Mouse (Mus musculus) liver, postnatal 0 days (tissue): Measurements from ENCODE around the gene Cog3. TPM values are rescaled to one million over a fixed set of nuclear protein-coding genes. Genes with fewer than 3 reads are reported as not detected.

Source experiments
- ATAC-seq: fragments of 200-750 bp; cut with Nextera tagmentation; 2 replicates; pipeline ENCODE4 v1.8.0; 2017; ENCODE audit warnings: mild to moderate bottlenecking, moderate library complexity
- DNase-seq: peaks from one replicate; pipeline ENCODE4 v3.0.0-alpha.2; 2016
- H3K27ac ChIP-seq: fragments of 300-500 bp; sonication (generic); 2 replicates; pipeline ENCODE4 v1.5.1; 2014; ENCODE audit warnings: antibody characterized with exemption, moderate library complexity, mild to moderate bottlenecking, low read depth
- H3K27me3 ChIP-seq: fragments of 300-500 bp; sonication (generic); 2 replicates; pipeline ENCODE4 v1.6.1; 2014; ENCODE audit warnings: low read length, control low read depth, mixed read lengths; ENCODE audit not compliant: insufficient read depth
- H3K36me3 ChIP-seq: fragments of 300-500 bp; sonication (generic); replicated peaks from 2 replicates; pipeline ENCODE4 v1.6.1; 2014; ENCODE audit warnings: mild to moderate bottlenecking, control low read depth, low read length, moderate library complexity, mixed read lengths; ENCODE audit not compliant: insufficient read depth
- H3K4me1 ChIP-seq: fragments of 300-500 bp; sonication (generic); 2 replicates; pipeline ENCODE4 v1.6.1; 2014; ENCODE audit warnings: antibody characterized with exemption, mild to moderate bottlenecking, control low read depth; ENCODE audit not compliant: insufficient read depth
- H3K4me2 ChIP-seq: fragments of 300-500 bp; sonication (generic); 2 replicates; pipeline ENCODE4 v1.6.1; 2014; ENCODE audit warnings: low read depth, mild to moderate bottlenecking, low read length, moderate library complexity, mixed read lengths
- H3K4me3 ChIP-seq: fragments of 300-500 bp; sonication (generic); 2 replicates; pipeline ENCODE4 v1.5.1; 2014; ENCODE audit warnings: low read depth, low read length
- H3K9ac ChIP-seq: fragments of 300-500 bp; sonication (generic); replicated peaks from 2 replicates; pipeline ENCODE4 v1.6.1; 2014; ENCODE audit warnings: mild to moderate bottlenecking, moderate library complexity
- H3K9me3 ChIP-seq: fragments of 300-500 bp; sonication (generic); 2 replicates; pipeline ENCODE4 v1.6.1; 2016; ENCODE audit warnings: mild to moderate bottlenecking, control low read depth, low read length, mixed read lengths
- CTCF ChIP-seq: sonication (generic); IDR thresholded peaks from 2 replicates; pipeline ENCODE4 v1.5.1; 2016; ENCODE audit warnings: antibody characterized with exemption, low read depth
- EP300 ChIP-seq: IDR thresholded peaks from 2 replicates; pipeline ENCODE4 v1.6.1; 2016; ENCODE audit warnings: antibody characterized with exemption, low read depth, mild to moderate bottlenecking
- WGBS: fragments of 180-500 bp; shearing (Covaris S2); extraction: QIAGEN DNeasy Blood & Tissue Kit; methylation state at CpG from one replicate; pipeline ENCODE4 v1.1.7; 2014; ENCODE audit not compliant: insufficient replicate concordance; 5-methylcytosine and 5-hydroxymethylcytosine counted together
- polyA plus RNA-seq: library from polyadenylated mRNA; unstranded; fragments of >200 nt; fragmentation: Nextera tagmentation; extraction: Ambion mirVana; gene quantifications from 2 replicates; pipeline ENCODE4 v1.2.1, GENCODE M21; 2015

Cog3 gene
- polyA plus RNA-seq, 1 experiment from 2014 or later = 4.7 TPM

DNA sequence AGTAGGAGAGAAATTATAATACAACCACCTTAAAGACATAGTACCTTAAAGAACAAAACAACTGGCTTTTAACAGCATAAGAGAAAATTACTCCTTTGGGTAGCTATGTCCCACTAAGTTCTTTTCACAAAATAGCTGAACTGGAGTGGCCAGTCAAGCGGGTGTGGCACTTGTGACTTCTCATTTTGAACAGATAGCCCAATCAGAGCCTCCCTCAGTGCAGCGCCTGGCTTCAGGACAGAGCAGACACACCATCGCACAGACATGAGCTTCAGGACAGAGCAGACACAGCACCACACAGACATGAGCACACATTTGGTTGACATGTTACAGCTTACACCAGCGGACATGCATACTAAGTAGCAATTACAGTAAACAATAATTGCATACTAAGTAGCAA is 3.3 kb downstream of the Cog3 start:
- H3K27ac ChIP-seq = no peak overlapping the region
- H3K4me3 ChIP-seq = no peak overlapping the region
- no peaks in the 10 kb centered on the region for H3K27me3 ChIP-seq
- no peaks in the 10 kb centered on the region for H3K9me3 ChIP-seq
- 59% methylated on average over 4 of the region's 4 CpGs for WGBS
- H3K36me3 ChIP-seq = peaks cover 9% of the 10 kb centered on the region
- H3K9ac ChIP-seq = no peak overlapping the region
- peaks cover 31% of the 10 kb centered on the region for H3K4me1 ChIP-seq
- no peak overlapping the region for H3K4me2 ChIP-seq
- DNase-seq (no peak), ATAC-seq (no peak)
- TF ChIP-seq EP300 = no peak
- no peak for TF ChIP-seq CTCF

DNA sequence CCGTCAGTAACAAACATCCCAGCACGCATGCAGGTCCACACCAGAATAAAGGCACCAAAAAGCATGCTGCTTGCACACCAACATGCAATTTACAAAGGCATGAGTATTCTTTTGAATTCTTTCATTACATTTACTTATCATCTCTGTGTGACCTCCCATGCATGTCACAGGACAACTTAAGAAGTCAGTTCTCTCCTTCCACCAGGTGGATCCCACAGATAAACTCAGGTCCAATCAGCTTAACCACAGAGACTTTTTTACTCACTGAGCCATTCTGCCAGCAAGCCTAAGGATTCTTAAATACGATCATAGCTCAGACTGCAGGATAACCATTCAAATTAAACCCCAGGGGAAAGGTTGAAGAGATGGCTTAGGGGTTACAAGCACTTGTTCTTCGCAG is 5.2 kb downstream of the Cog3 start:
- Histone ChIP-seq H3K4me2 (0 out of 2 replicates have a peak overlapping the region, but pooled peaks have one; percentile 19), H3K27me3 (no peaks in the 10 kb centered on the region), H3K4me3 (no peak overlapping the region), H3K27ac (no peak overlapping the region), H3K36me3 (peaks cover 19% of the 10 kb centered on the region), H3K4me1 (peaks cover 31% of the 10 kb centered on the region), H3K9me3 (no peaks in the 10 kb centered on the region), H3K9ac (0 out of 2 replicates have a peak overlapping the region, but pooled peaks have one; percentile 1)
- TF ChIP-seq CTCF (no peak), EP300 (peak; percentile 86)
- no peak for DNase-seq
- WGBS = 64% methylated on average over 4 of the region's 4 CpGs
- ATAC-seq = peak; percentile 26; the same call in 1 of the 2 replicates

DNA sequence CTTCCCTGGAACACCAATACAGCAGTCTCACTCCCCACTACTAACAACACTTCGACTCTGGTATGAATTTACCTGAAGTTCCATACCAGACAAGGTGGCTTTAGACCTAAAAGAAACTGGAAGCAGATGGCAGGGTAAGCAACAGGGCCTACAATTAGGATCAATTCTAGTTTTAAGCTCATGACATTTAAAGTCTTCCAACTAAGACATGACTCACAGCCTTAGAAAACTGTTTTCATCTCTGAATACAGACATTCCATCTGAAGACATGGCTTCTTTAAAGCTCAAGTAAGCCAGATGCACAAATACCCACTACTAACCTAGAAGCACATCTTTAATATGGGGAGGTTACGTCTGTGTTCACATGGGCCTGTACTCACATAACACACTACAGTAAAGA is 6.4 kb downstream of the Cog3 start:
- DNase-seq = no peak
- Histone ChIP-seq H3K27ac (no peak overlapping the region), H3K4me2 (no peak overlapping the region), H3K9ac (no peak overlapping the region), H3K4me3 (no peak overlapping the region), H3K4me1 (peaks cover 27% of the 10 kb centered on the region), H3K36me3 (peaks cover 19% of the 10 kb centered on the region), H3K27me3 (no peaks in the 10 kb centered on the region), H3K9me3 (no peaks in the 10 kb centered on the region)
- TF ChIP-seq CTCF (no peak), EP300 (no peak)
- WGBS = 86% methylated on average over 2 of the region's 2 CpGs
- no peak for ATAC-seq

DNA sequence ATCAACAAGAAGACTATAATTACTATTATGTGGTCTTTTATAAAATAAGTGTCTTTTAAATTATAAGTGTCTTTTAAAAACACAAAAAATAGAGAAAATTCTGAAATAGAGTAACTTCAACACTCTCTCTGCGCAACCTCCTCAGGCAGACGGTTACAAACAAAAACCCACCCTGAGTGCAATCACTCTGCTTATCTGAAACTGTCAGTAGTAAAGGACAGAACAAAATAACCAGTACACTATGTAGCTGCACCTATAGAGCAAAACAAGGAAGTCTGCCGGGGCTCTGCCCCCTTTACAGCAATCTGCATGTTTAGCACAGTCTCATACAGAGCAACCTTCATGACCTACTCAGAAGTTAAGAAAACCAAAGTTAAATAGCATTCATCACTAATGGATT is 12.4 kb downstream of the Cog3 start:
- Histone ChIP-seq H3K36me3 (peaks cover 56% of the 10 kb centered on the region), H3K9ac (no peak overlapping the region), H3K9me3 (no peaks in the 10 kb centered on the region), H3K4me3 (no peak overlapping the region), H3K27me3 (no peaks in the 10 kb centered on the region), H3K4me1 (no peaks in the 10 kb centered on the region), H3K27ac (no peak overlapping the region), H3K4me2 (no peak overlapping the region)
- peak; percentile 83 for TF ChIP-seq EP300
- TF ChIP-seq CTCF = no peak
- no peak for DNase-seq
- 58% methylated on average over 3 of the region's 3 CpGs for WGBS
- no peak for ATAC-seq

DNA sequence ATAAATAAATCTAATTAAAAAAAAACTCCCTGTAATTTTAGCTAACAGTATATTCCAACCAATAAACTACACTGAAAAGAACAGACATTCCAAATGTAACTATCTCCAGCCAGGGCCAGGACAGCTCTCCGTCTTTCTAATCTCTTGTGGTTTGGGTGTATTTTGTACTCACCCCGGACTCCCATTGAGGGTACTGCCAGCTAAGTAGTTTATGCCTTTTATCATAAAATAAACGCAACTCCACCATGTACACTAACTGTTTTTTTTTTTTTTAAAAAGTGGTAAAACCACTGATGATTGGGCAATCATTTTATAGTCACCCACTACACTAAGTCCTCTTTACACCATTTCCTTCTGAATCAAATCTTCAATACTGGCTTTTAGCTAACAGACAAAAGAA is 18.7 kb downstream of the Cog3 start:
- peaks cover 74% of the 10 kb centered on the region for H3K36me3 ChIP-seq
- no peaks in the 10 kb centered on the region for H3K9me3 ChIP-seq
- H3K27me3 ChIP-seq = no peaks in the 10 kb centered on the region
- TF ChIP-seq CTCF (no peak), EP300 (no peak)
- 55% methylated on average over 3 of the region's 3 CpGs for WGBS
- ATAC-seq (no peak), DNase-seq (no peak)
- H3K4me3 ChIP-seq = no peak overlapping the region
- no peak overlapping the region for H3K27ac ChIP-seq
- H3K9ac ChIP-seq = no peak overlapping the region
- no peak overlapping the region for H3K4me2 ChIP-seq
- no peaks in the 10 kb centered on the region for H3K4me1 ChIP-seq

DNA sequence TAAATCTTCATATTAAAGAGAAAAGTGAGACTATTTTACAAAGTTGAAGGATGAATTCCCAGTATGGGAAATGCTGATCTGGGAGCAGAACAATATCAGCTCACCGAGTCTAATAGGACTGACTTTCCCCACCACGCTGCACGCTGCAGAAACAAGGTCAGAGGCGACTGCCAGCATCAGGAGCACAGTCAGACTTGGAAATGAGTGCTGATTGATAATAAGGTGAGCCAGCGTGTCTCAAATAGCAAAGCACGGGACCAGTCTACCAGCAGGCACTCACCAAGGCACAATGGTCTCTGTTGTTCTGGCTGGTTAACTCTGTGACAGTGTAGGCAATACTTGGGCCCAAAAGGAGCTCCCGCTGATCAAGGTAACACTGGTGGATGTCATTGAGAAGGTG is 21.7 kb downstream of the Cog3 start:
- Histone ChIP-seq H3K4me2 (no peak overlapping the region), H3K27me3 (no peaks in the 10 kb centered on the region), H3K4me1 (no peaks in the 10 kb centered on the region), H3K4me3 (no peak overlapping the region), H3K9ac (no peak overlapping the region), H3K36me3 (peaks cover 76% of the 10 kb centered on the region), H3K9me3 (no peaks in the 10 kb centered on the region), H3K27ac (no peak overlapping the region)
- ATAC-seq = no peak
- 91% methylated on average over 7 of the region's 7 CpGs for WGBS
- no peak for TF ChIP-seq CTCF
- no peak for TF ChIP-seq EP300
- DNase-seq = no peak

DNA sequence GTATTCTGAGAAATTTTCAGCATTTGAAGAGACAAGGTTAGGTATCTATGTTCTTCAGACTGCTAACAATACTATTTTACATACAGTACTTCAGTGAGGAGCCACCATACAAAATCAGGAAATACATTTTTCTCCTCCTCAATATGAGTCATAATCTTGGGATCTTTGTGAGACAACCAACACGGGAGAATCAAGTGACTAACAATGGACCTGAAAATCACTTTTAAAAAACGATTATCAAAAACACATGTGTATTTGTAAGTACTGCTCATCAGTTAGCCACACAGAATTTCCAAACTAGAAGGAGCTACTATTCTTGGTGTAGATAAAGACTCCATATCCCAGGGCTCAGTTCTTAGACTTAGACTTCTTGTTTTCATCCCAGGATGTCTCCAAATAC is 23.0 kb downstream of the Cog3 start:
- Histone ChIP-seq H3K4me1 (no peaks in the 10 kb centered on the region), H3K4me2 (no peak overlapping the region)
- WGBS = 67% methylated on average over 2 of the region's 2 CpGs

More for the DNA sequence above, 23.0 kb downstream of the Cog3 start:
- Histone ChIP-seq H3K9ac (no peak overlapping the region), H3K27ac (no peak overlapping the region), H3K4me3 (no peak overlapping the region), H3K27me3 (no peaks in the 10 kb centered on the region), H3K36me3 (peaks cover 75% of the 10 kb centered on the region), H3K9me3 (no peaks in the 10 kb centered on the region)
- no peak for DNase-seq
- TF ChIP-seq EP300 = no peak
- TF ChIP-seq CTCF = no peak
- ATAC-seq = no peak
